In genomic region chr2:153935348-153935747, GRCm38 (mm10) we compare ENCODE assay signal across 34 mouse cellular contexts. TPM values are rescaled to one million over a fixed set of nuclear protein-coding genes. Genes with fewer than 3 reads are reported as not detected.
DNase-seq lines count a peak whose midpoint lies in the region; ATAC-seq and TF ChIP-seq lines count a peak whose summit lies in the region.
"Had no signal": no experiment of that assay in that cellular context is flagged by ENCODE, and none has a peak within 500 bp of the region (broad histone marks: within the 10 kb centered on the region; RNA-seq: fewer than 3 reads in every experiment).

No protein-coding gene starts in this region.

- WGBS in hindbrain, postnatal 0 days, result 87% methylated on average over 6 of the region's 6 CpGs
- WGBS in hindbrain, embryonic 14.5 days, result 94% methylated on average over 6 of the region's 6 CpGs

- no peaks in the 10 kb centered on the region for H3K4me1 ChIP-seq in hindbrain, postnatal 0 days (ENCODE audit: insufficient read depth, low read length)
- H3K4me1 ChIP-seq in hindbrain, embryonic 14.5 days (replicated peaks; ENCODE audit: control insufficient read depth, insufficient read depth, low read length), result peaks cover 7% of the 10 kb centered on the region
- H3K4me1 ChIP-seq in ES-E14 (ENCODE audit: control insufficient read depth in 2 of 2, insufficient read depth in 2 of 2, low read length in 2 of 2, poor library complexity in 1 of 2), result no peaks in the 10 kb centered on the region
- H3K4me1 ChIP-seq: kidney, embryonic 15.5 days; limb, embryonic 13.5 days had no signal

- no peaks in the 10 kb centered on the region for H3K9me3 ChIP-seq in hindbrain, postnatal 0 days (ENCODE audit: low read length)
- H3K9me3 ChIP-seq in hindbrain, embryonic 14.5 days (ENCODE audit: control insufficient read depth, low read length), result no peaks in the 10 kb centered on the region
- no peaks in the 10 kb centered on the region for H3K9me3 ChIP-seq in ES-E14 (ENCODE audit: control insufficient read depth, insufficient read depth, low read depth, low read length)
- H3K9me3 ChIP-seq: embryonic facial prominence, embryonic 10.5 days; forebrain, embryonic 13.5 days; G1E; hindbrain, embryonic 15.5 days; kidney, embryonic 15.5 days; limb, embryonic 13.5 days had no signal

- no peak overlapping the region for H3K9ac ChIP-seq in hindbrain, postnatal 0 days (replicated peaks; ENCODE audit: low read length)
- no peak overlapping the region for H3K9ac ChIP-seq in hindbrain, embryonic 14.5 days
- H3K9ac ChIP-seq in ES-E14 (ENCODE audit: insufficient read depth, low read depth, low read length, poor library complexity, severe bottlenecking), result no peak overlapping the region
- H3K9ac ChIP-seq: forebrain, embryonic 13.5 days; hindbrain, embryonic 15.5 days; kidney, embryonic 15.5 days; limb, embryonic 13.5 days had no signal

- H3K27ac ChIP-seq in hindbrain, postnatal 0 days, result no peak overlapping the region
- no peak overlapping the region for H3K27ac ChIP-seq in hindbrain, embryonic 14.5 days
- 0 out of 2 replicates have a peak overlapping the region, but pooled peaks have one; percentile 2 for H3K27ac ChIP-seq in ES-E14 (ENCODE audit: insufficient read depth, low read depth, low read length, poor library complexity, severe bottlenecking)
- H3K27ac ChIP-seq: embryonic facial prominence, embryonic 10.5 days; forebrain, embryonic 13.5 days; heart, adult 2 months; hindbrain, embryonic 15.5 days; kidney, embryonic 15.5 days; limb, embryonic 13.5 days had no signal

- peak; percentile 16; the same call in 1 of the 2 replicates for TF ChIP-seq CTCF in hindbrain, postnatal 0 days (IDR thresholded peaks at IDR 0.05; ENCODE audit: low read depth)

- no peak overlapping the region for H3K4me3 ChIP-seq in hindbrain, postnatal 0 days (ENCODE audit: low read length)
- no peak overlapping the region for H3K4me3 ChIP-seq in hindbrain, embryonic 14.5 days (replicated peaks; ENCODE audit: low read length)
- no peak overlapping the region for H3K4me3 ChIP-seq in ES-E14 (ENCODE audit: insufficient read depth in 1 of 2, low read depth in 1 of 2, low read length in 2 of 2, poor library complexity in 1 of 2, severe bottlenecking in 1 of 2)
- H3K4me3 ChIP-seq: embryonic facial prominence, embryonic 10.5 days; forebrain, embryonic 13.5 days; heart, adult 2 months; hindbrain, embryonic 15.5 days; kidney, embryonic 15.5 days; limb, embryonic 13.5 days; myocyte had no signal

- DNase-seq in hindbrain, postnatal 0 days (ENCODE audit: low spot score), result no peak
- DNase-seq in hindbrain, embryonic 14.5 days (ENCODE audit: low spot score), result no peak
- DNase-seq in 3134 (ENCODE audit: extremely low read depth, insufficient read length, low spot score), result peak; percentile 75
- DNase-seq in ES-E14 (ENCODE audit: low read depth, low spot score), result peak; percentile 30
- DNase-seq in adrenal gland, postnatal 14 days, result peak; percentile 59
- no peak for DNase-seq in natural killer cell, adult 2 months (ENCODE audit: low spot score in 2 of 2)
- DNase-seq in urinary bladder, postnatal 25 days (ENCODE audit: low spot score), result no peak
- DNase-seq: cerebellum, adult 8-10 months; gastrocnemius, postnatal 25 days; heart, adult 2 months; heart, postnatal 36 days; layer of hippocampus, postnatal 36 days; lung, postnatal 14 days; midbrain, embryonic 14.5 days; right cerebral cortex, postnatal 25 days had no signal

- H3K4me2 ChIP-seq in hindbrain, postnatal 0 days (ENCODE audit: low read depth, low read length), result no peak overlapping the region
- no peak overlapping the region for H3K4me2 ChIP-seq in hindbrain, embryonic 14.5 days (replicated peaks)
- H3K4me2 ChIP-seq: forebrain, embryonic 13.5 days; hindbrain, embryonic 15.5 days; kidney, embryonic 15.5 days; limb, embryonic 13.5 days had no signal

- no peaks in the 10 kb centered on the region for H3K27me3 ChIP-seq in hindbrain, postnatal 0 days (ENCODE audit: insufficient read depth, low read length)
- no peaks in the 10 kb centered on the region for H3K27me3 ChIP-seq in hindbrain, embryonic 14.5 days (ENCODE audit: control insufficient read depth, insufficient read depth, low read length)
- H3K27me3 ChIP-seq: forebrain, embryonic 13.5 days; hindbrain, embryonic 15.5 days; kidney, embryonic 15.5 days; limb, embryonic 13.5 days had no signal

- H3K36me3 ChIP-seq in hindbrain, postnatal 0 days (ENCODE audit: insufficient read depth, low read length), result no peaks in the 10 kb centered on the region
- no peaks in the 10 kb centered on the region for H3K36me3 ChIP-seq in hindbrain, embryonic 14.5 days (replicated peaks; ENCODE audit: control insufficient read depth, insufficient read depth)
- no peaks in the 10 kb centered on the region for H3K36me3 ChIP-seq in ES-E14 (ENCODE audit: control insufficient read depth, insufficient read depth, low read length, poor library complexity, severe bottlenecking)
- H3K36me3 ChIP-seq: embryonic facial prominence, embryonic 10.5 days; G1E; hindbrain, embryonic 15.5 days; kidney, embryonic 15.5 days; limb, embryonic 13.5 days had no signal

- in situ Hi-C loops in ES-E14 (cut with MboI; ENCODE audit: low sequenced_read_pairs in 2 of 2, unreplicated experiment in 2 of 2), result no loop called here

- no peak for ATAC-seq in hindbrain, postnatal 0 days
- no peak for ATAC-seq in hindbrain, embryonic 14.5 days (ENCODE audit: low FRiP score)
- ATAC-seq: forebrain, embryonic 13.5 days; intestine, postnatal 0 days had no signal

TF ChIP-seq in ES-E14, 5 proteins besides CTCF, POLR2A, EP300 and RAD21:
- TF ChIP-seq MAFK (IDR thresholded peaks at IDR 0.05; ENCODE audit: insufficient read depth, low read depth, low read length) (0 out of 2 replicates have a peak, but pooled peaks have one; percentile 15), HCFC1 (IDR thresholded peaks at IDR 0.05; ENCODE audit: borderline replicate concordance, insufficient read depth, low read length) (no peak)

RNA-seq across cellular contexts. Expression of gene Bpifb4, which starts 2.7 kb away (rescaled TPM):
- total RNA-seq in hindbrain, postnatal 0 days (2014; rRNA removed), result not detected in 2 replicates
- polyA plus RNA-seq in hindbrain, postnatal 0 days (2015; fragmentation: Nextera tagmentation; extraction: Ambion mirVana), result 0.16 TPM in 1 of 2 replicates, not detected in the other
- not detected in 2 replicates for polyA plus RNA-seq in hindbrain, embryonic 14.5 days (2014; fragmentation: Nextera tagmentation; extraction: Ambion mirVana)
- not detected in 2 replicates for total RNA-seq in ES-E14 (2012; rRNA removed)
- total RNA-seq in adrenal gland, postnatal 14 days (2021), result not detected in 2 replicates
- total RNA-seq: common myeloid progenitor, adult 5-6 weeks; G1E; gastrocnemius, postnatal 25 days; heart, adult 2 months; heart, postnatal 36 days; layer of hippocampus, adult 18-20 months; layer of hippocampus, postnatal 36 days; left cerebral cortex, postnatal 14 days; megakaryocyte, adult 5-6 weeks had no signal
- polyA plus RNA-seq: forebrain, embryonic 13.5 days; G1E; heart, adult 2 months; heart, embryonic 14.5 days; hindbrain, embryonic 15.5 days; intestine, postnatal 0 days; kidney, embryonic 15.5 days; limb, embryonic 13.5 days; liver, embryonic 16.5 days; midbrain, embryonic 14.5 days; myocyte; spleen, adult 2 months; stomach, embryonic 14.5 days; urinary bladder, adult 2 months had no signal

RNA-seq across cellular contexts. Expression of gene Bpifb3, which starts 17.3 kb away (rescaled TPM):
- total RNA-seq in hindbrain, postnatal 0 days (2014; rRNA removed), result not detected in 2 replicates
- polyA plus RNA-seq in hindbrain, postnatal 0 days (2015; fragmentation: Nextera tagmentation; extraction: Ambion mirVana), result not detected in 2 replicates
- not detected in 2 replicates for polyA plus RNA-seq in hindbrain, embryonic 14.5 days (2014; fragmentation: Nextera tagmentation; extraction: Ambion mirVana)
- not detected in 2 replicates for total RNA-seq in ES-E14 (2012; rRNA removed)
- not detected in 2 replicates for total RNA-seq in adrenal gland, postnatal 14 days (2021)
- total RNA-seq: common myeloid progenitor, adult 5-6 weeks; G1E; gastrocnemius, postnatal 25 days; heart, adult 2 months; heart, postnatal 36 days; layer of hippocampus, adult 18-20 months; layer of hippocampus, postnatal 36 days; left cerebral cortex, postnatal 14 days; megakaryocyte, adult 5-6 weeks had no signal
- polyA plus RNA-seq: embryonic facial prominence, embryonic 10.5 days; forebrain, embryonic 13.5 days; G1E; heart, adult 2 months; heart, embryonic 14.5 days; hindbrain, embryonic 15.5 days; intestine, postnatal 0 days; kidney, embryonic 15.5 days; limb, embryonic 13.5 days; liver, embryonic 16.5 days; midbrain, embryonic 14.5 days; myocyte; stomach, embryonic 14.5 days; urinary bladder, adult 2 months had no signal

RNA-seq across cellular contexts. Expression of gene Bpifb6, which starts 35.2 kb away (rescaled TPM):
- not detected in 2 replicates for total RNA-seq in hindbrain, postnatal 0 days (2014; rRNA removed)
- 0.14 and 0.24 TPM in 2 replicates for polyA plus RNA-seq in hindbrain, postnatal 0 days (2015; fragmentation: Nextera tagmentation; extraction: Ambion mirVana)
- 0.12 TPM in 1 of 2 replicates, not detected in the other for polyA plus RNA-seq in hindbrain, embryonic 14.5 days (2014; fragmentation: Nextera tagmentation; extraction: Ambion mirVana)
- total RNA-seq in ES-E14 (2012; rRNA removed), result not detected in 2 replicates
- total RNA-seq in adrenal gland, postnatal 14 days (2021), result 2.2 and 2.8 TPM in 2 replicates
- total RNA-seq: common myeloid progenitor, adult 5-6 weeks; G1E; gastrocnemius, postnatal 25 days; heart, adult 2 months; heart, postnatal 36 days; layer of hippocampus, adult 18-20 months; layer of hippocampus, postnatal 36 days; left cerebral cortex, postnatal 14 days; megakaryocyte, adult 5-6 weeks had no signal
- polyA plus RNA-seq: embryonic facial prominence, embryonic 10.5 days; forebrain, embryonic 13.5 days; G1E; heart, adult 2 months; heart, embryonic 14.5 days; intestine, postnatal 0 days; kidney, embryonic 15.5 days; limb, embryonic 13.5 days; liver, embryonic 16.5 days; midbrain, embryonic 14.5 days; myocyte; spleen, adult 2 months; stomach, embryonic 14.5 days; thymus, postnatal 0 days had no signal

RNA-seq across cellular contexts. Expression of gene Bpifa6, which starts 39.4 kb away (rescaled TPM):
- total RNA-seq in hindbrain, postnatal 0 days (2014; rRNA removed), result not detected in 2 replicates
- not detected in 2 replicates for polyA plus RNA-seq in hindbrain, postnatal 0 days (2015; fragmentation: Nextera tagmentation; extraction: Ambion mirVana)
- not detected in 2 replicates for polyA plus RNA-seq in hindbrain, embryonic 14.5 days (2014; fragmentation: Nextera tagmentation; extraction: Ambion mirVana)
- not detected in 2 replicates for total RNA-seq in ES-E14 (2012; rRNA removed)
- not detected in 2 replicates for total RNA-seq in adrenal gland, postnatal 14 days (2021)
- total RNA-seq: common myeloid progenitor, adult 5-6 weeks; G1E; gastrocnemius, postnatal 25 days; heart, adult 2 months; heart, postnatal 36 days; layer of hippocampus, adult 18-20 months; layer of hippocampus, postnatal 36 days; left cerebral cortex, postnatal 14 days; megakaryocyte, adult 5-6 weeks had no signal
- polyA plus RNA-seq: embryonic facial prominence, embryonic 10.5 days; forebrain, embryonic 13.5 days; frontal cortex, adult 2 months; G1E; heart, embryonic 14.5 days; hindbrain, embryonic 15.5 days; intestine, postnatal 0 days; kidney, embryonic 15.5 days; limb, embryonic 13.5 days; liver, embryonic 16.5 days; midbrain, embryonic 14.5 days; myocyte; spleen, adult 2 months; stomach, embryonic 14.5 days had no signal

Comparison
In these comparisons a context has a peak if more than half of its experiments do, and no peak if none do; other contexts are left out.
1. DNase-seq: peak in 3134 (single experiment), ES-E14 (single experiment) and adrenal gland, postnatal 14 days (single experiment); none in hindbrain, postnatal 0 days (single experiment), hindbrain, embryonic 14.5 days (single experiment), natural killer cell, adult 2 months (0 of 2) and urinary bladder, postnatal 25 days (single experiment).